Mouse (Mus musculus) spleen, adult 2 months (tissue): Measurements from ENCODE around the gene Flt3l. TPM values are rescaled to one million over a fixed set of nuclear protein-coding genes. Genes with fewer than 3 reads are reported as not detected.
"Not testable (repeated sequence)": the region's sequence is repeated elsewhere in the genome, so short reads cannot be mapped to it uniquely, and the experiment has no call there.

Experiments used
- DNase-seq, 2 experiments: peaks; one replicate each; pipeline versions ENCODE4 v3.0.0 to v3.0.0-alpha.2; 2012 to 2021; ENCODE audit warnings: low spot score in 2 of 2, low read depth in 1 of 2
- H3K27ac ChIP-seq: fragments of 200-500 bp; 2 replicates; pipeline ENCODE4 v1.5.1; 2012; ENCODE audit warnings: low read length, inconsistent platforms; ENCODE audit not compliant: insufficient read depth
- H3K27me3 ChIP-seq: fragments of 200-500 bp; 2 replicates; pipeline ENCODE4 v1.6.1; 2012; ENCODE audit warnings: mild to moderate bottlenecking, moderate library complexity, low read length, inconsistent platforms; ENCODE audit not compliant: control insufficient read depth, insufficient read depth
- H3K36me3 ChIP-seq: fragments of 200-500 bp; 2 replicates; pipeline ENCODE4 v1.6.1; 2012; ENCODE audit warnings: mild to moderate bottlenecking, low read length, inconsistent platforms; ENCODE audit not compliant: control insufficient read depth, insufficient read depth
- H3K4me1 ChIP-seq: fragments of 200-500 bp; 2 replicates; pipeline ENCODE4 v1.6.1; 2011; ENCODE audit warnings: inconsistent platforms; ENCODE audit not compliant: control insufficient read depth, insufficient read depth, insufficient read length
- H3K4me3 ChIP-seq: fragments of 200-500 bp; 2 replicates; pipeline ENCODE4 v1.5.1; 2011; ENCODE audit warnings: mild to moderate bottlenecking, inconsistent platforms; ENCODE audit not compliant: insufficient read depth, insufficient read length; ENCODE audit errors: extremely low read depth
- CTCF ChIP-seq: fragments of 200-500 bp; IDR thresholded peaks from 2 replicates; pipeline ENCODE4 v1.5.1; 2011; ENCODE audit warnings: mild to moderate bottlenecking, inconsistent platforms; ENCODE audit not compliant: insufficient read depth, insufficient read length, insufficient replicate concordance; ENCODE audit errors: extremely low read depth
- POLR2A ChIP-seq: fragments of 200-500 bp; IDR thresholded peaks from 2 replicates; pipeline ENCODE4 v1.6.1; 2011; ENCODE audit warnings: low read depth, low read length, inconsistent platforms
- WGBS: fragments of 180-500 bp; shearing (Covaris S2); methylation state at CpG from one replicate; pipeline ENCODE4 v1.1.7; 2018; 5-methylcytosine and 5-hydroxymethylcytosine counted together
- polyA plus RNA-seq: library from polyadenylated mRNA; depleted of rRNA; stranded (reverse); fragments of >200 nt; gene quantifications from 2 replicates; pipeline ENCODE4 v1.2.3, GENCODE M21; 2012

Gene Flt3l
- polyA plus RNA-seq, 1 experiment, result 183 TPM

- H3K4me1 ChIP-seq, result peaks cover 10% of the 10 kb centered on the region
- H3K27ac ChIP-seq, result no peak within 1 kb of the TSS
- no peak within 1 kb of the TSS for H3K4me3 ChIP-seq
- peaks cover 36% of the 10 kb centered on the region for H3K27me3 ChIP-seq
- no peak for TF ChIP-seq POLR2A
- TF ChIP-seq CTCF, result no peak
- WGBS, result 48% methylated on average over 7 of the region's 7 CpGs
- no peaks in the 10 kb centered on the region for H3K36me3 ChIP-seq
- no peak for DNase-seq
Observed at GRCm38 (mm10) chr7:45179469-45179868, 43.2 kb upstream of the Flt3l start, which contains the start of gene Gfy. Gene Gfy (minus strand): TSS chr7:45179569.

GRCm38 (mm10) chr7:45178550-45178949 lies 42.3 kb upstream of the Flt3l start:
- H3K27ac ChIP-seq, result no peak overlapping the region
- DNase-seq, result no peak
- H3K36me3 ChIP-seq, result no peaks in the 10 kb centered on the region
- TF ChIP-seq POLR2A, result no peak
- no peak for TF ChIP-seq CTCF
- H3K27me3 ChIP-seq, result peaks cover 36% of the 10 kb centered on the region
- 28% methylated on average over 7 of the region's 7 CpGs for WGBS
- no peak overlapping the region for H3K4me3 ChIP-seq
- peaks cover 10% of the 10 kb centered on the region for H3K4me1 ChIP-seq

GRCm38 (mm10) chr7:45176356-45176755 lies 40.1 kb upstream of the Flt3l start:
- TF ChIP-seq CTCF, result no peak
- TF ChIP-seq POLR2A, result no peak
- H3K27me3 ChIP-seq, result peaks cover 28% of the 10 kb centered on the region
- DNase-seq, result no peak
- H3K36me3 ChIP-seq, result no peaks in the 10 kb centered on the region
- 5% methylated on average over 31 of the region's 31 CpGs for WGBS
- no peak overlapping the region for H3K4me3 ChIP-seq
- H3K4me1 ChIP-seq, result peaks cover 5% of the 10 kb centered on the region
- no peak overlapping the region for H3K27ac ChIP-seq

GRCm38 (mm10) chr7:45175929-45176328 lies 39.7 kb upstream of the Flt3l start:
- TF ChIP-seq POLR2A, result no peak
- no peak for TF ChIP-seq CTCF
- Histone ChIP-seq H3K4me3 (no peak overlapping the region), H3K27ac (no peak overlapping the region), H3K36me3 (no peaks in the 10 kb centered on the region), H3K4me1 (peaks cover 5% of the 10 kb centered on the region), H3K27me3 (peaks cover 24% of the 10 kb centered on the region)
- 8% methylated on average over 23 of the region's 23 CpGs for WGBS
- DNase-seq, result no peak

GRCm38 (mm10) chr7:45175398-45175797 lies 39.2 kb upstream of the Flt3l start:
- DNase-seq, result no peak
- WGBS, result 2% methylated on average over 13 of the region's 13 CpGs
- Histone ChIP-seq H3K4me1 (peaks cover 5% of the 10 kb centered on the region), H3K36me3 (no peaks in the 10 kb centered on the region), H3K27me3 (peaks cover 22% of the 10 kb centered on the region), H3K27ac (no peak overlapping the region), H3K4me3 (no peak overlapping the region)
- TF ChIP-seq CTCF, result no peak

GRCm38 (mm10) chr7:45174567-45175280 lies 38.5 kb upstream of the Flt3l start:
- TF ChIP-seq CTCF, result no peak
- TF ChIP-seq POLR2A, result no peak
- 7% methylated on average over 29 of the region's 29 CpGs for WGBS
- H3K4me3 ChIP-seq, result no peak overlapping the region
- no peak for DNase-seq
- H3K27ac ChIP-seq, result no peak overlapping the region
- no peaks in the 10 kb centered on the region for H3K36me3 ChIP-seq
- peaks cover 22% of the 10 kb centered on the region for H3K27me3 ChIP-seq
- H3K4me1 ChIP-seq, result peaks cover 5% of the 10 kb centered on the region

- peak; percentile 11; the same call in 1 of the 2 replicates for TF ChIP-seq CTCF
- H3K27me3 ChIP-seq, result peaks cover 26% of the 10 kb centered on the region
- WGBS, result 62% methylated on average over 1 of the region's 1 CpGs
Observed at GRCm38 (mm10) chr7:45173772-45174171, 37.5 kb upstream of the Flt3l start.

More at GRCm38 (mm10) chr7:45173772-45174171, 37.5 kb upstream of the Flt3l start:
- peak in 1 of 2 experiments; percentile 34 for DNase-seq
- not testable (repeated sequence) for H3K4me1 ChIP-seq, H3K36me3 ChIP-seq, H3K4me3 ChIP-seq, H3K27ac ChIP-seq
